Mouse (Mus musculus) liver, adult (tissue): Measurements from ENCODE around the gene Pdk3.

ENCODE experiments used
- GATA4 ChIP-seq: IDR thresholded peaks from 2 replicates; pipeline ENCODE4 v1.6.1; 2014; ENCODE audit warnings: mild to moderate bottlenecking, low read length; ENCODE audit not compliant: insufficient replicate concordance

Pdk3 gene

GRCm38 (mm10) chrX:93831561-93832336 lies at the start of gene Pdk3:
Gene Pdk3, minus strand, starts transcription at chrX:93832201.
- no peak for TF ChIP-seq GATA4

GRCm38 (mm10) chrX:93877634-93878016 lies 45.6 kb upstream of the Pdk3 start:
- TF ChIP-seq GATA4, result no peak

GRCm38 (mm10) chrX:93876981-93877633 lies 45.1 kb upstream of the Pdk3 start:
- TF ChIP-seq GATA4, result no peak

GRCm38 (mm10) chrX:93863393-93863792 lies 31.4 kb upstream of the Pdk3 start:
- no peak for TF ChIP-seq GATA4

GRCm38 (mm10) chrX:93862525-93863086 lies 30.6 kb upstream of the Pdk3 start:
- TF ChIP-seq GATA4, result no peak

GRCm38 (mm10) chrX:93857756-93858155 lies 25.8 kb upstream of the Pdk3 start:
- no peak for TF ChIP-seq GATA4

GRCm38 (mm10) chrX:93832337-93832884 lies 410 bp upstream of the Pdk3 start:
- no peak for TF ChIP-seq GATA4

GRCm38 (mm10) chrX:93825787-93826186 lies 6.2 kb downstream of the Pdk3 start:
- no peak for TF ChIP-seq GATA4

GRCm38 (mm10) chrX:93808040-93808439 lies 24.0 kb downstream of the Pdk3 start:
- TF ChIP-seq GATA4, result no peak

- no peak for TF ChIP-seq GATA4
These were observed 38.8 kb downstream of the Pdk3 start for GRCm38 (mm10) chrX:93793168-93793567.

GRCm38 (mm10) chrX:93789562-93789961 lies 42.4 kb downstream of the Pdk3 start:
- no peak for TF ChIP-seq GATA4

GRCm38 (mm10) chrX:93760770-93761169 lies 71.2 kb downstream of the Pdk3 start:
- no peak for TF ChIP-seq GATA4

GRCm38 (mm10) chrX:93756867-93757455 lies 75.0 kb downstream of the Pdk3 start:
- TF ChIP-seq GATA4, result no peak

- no peak for TF ChIP-seq GATA4
These were observed 76.7 kb downstream of the Pdk3 start for GRCm38 (mm10) chrX:93755210-93755842.

GRCm38 (mm10) chrX:93750566-93750965 lies 81.4 kb downstream of the Pdk3 start:
- TF ChIP-seq GATA4, result no peak
